In the genomic region with DNA sequence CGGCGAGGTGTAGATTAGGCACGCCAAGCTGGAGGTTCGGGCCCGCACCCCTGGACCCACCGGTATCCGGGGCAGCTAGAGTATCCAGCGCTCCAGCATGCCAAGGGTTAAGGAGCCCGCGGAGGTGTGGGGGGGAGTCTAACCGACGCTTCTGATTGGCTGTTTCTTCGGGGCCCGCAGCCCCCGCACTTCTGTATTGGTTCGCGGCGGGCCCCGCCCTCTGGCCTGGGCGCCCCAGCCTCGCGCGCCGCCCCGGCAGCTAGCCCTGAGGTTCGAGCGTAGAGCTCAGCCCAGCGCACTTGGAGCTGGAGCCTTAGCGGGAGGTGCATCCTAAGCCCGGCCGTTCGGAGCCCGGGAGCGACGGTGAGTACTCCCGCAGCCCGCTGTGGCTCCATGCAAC, we compare ENCODE assay signal across 8 mouse cellular contexts. TPM values are rescaled to one million over a fixed set of nuclear protein-coding genes. Genes with fewer than 3 reads are reported as not detected.
A peak's percentile ranks its signal among the peaks of the same experiment; 100 is the strongest.
DNase-seq lines count a peak whose midpoint lies in the region; ATAC-seq and TF ChIP-seq lines count a peak whose summit lies in the region.

A gene (plus strand): TSS at position 219 of the 400 bp plus-strand sequence.

- H3K4me3 ChIP-seq in hindbrain, embryonic 11.5 days (ENCODE audit: low read depth, low read length), result peak within 1 kb of the TSS; percentile 84
- H3K4me3 ChIP-seq in lung, embryonic 16.5 days (ENCODE audit: low read length), result peak within 1 kb of the TSS; percentile 69

- peak within 1 kb of the TSS; percentile 85 for H3K9ac ChIP-seq in hindbrain, embryonic 11.5 days (ENCODE audit: low read depth, low read length)
- peak within 1 kb of the TSS; percentile 87 for H3K9ac ChIP-seq in lung, embryonic 16.5 days (ENCODE audit: low read length)

- H3K27ac ChIP-seq in hindbrain, embryonic 11.5 days (ENCODE audit: low read depth, low read length), result no peak within 1 kb of the TSS
- H3K27ac ChIP-seq in lung, embryonic 16.5 days (ENCODE audit: low read length), result peak within 1 kb of the TSS; percentile 75

- in situ Hi-C loops in Patski (cut with MboI; ENCODE audit: low pct_unique_long_range_greater_than_20kb), result no loop called here

- POLR2A ChIA-PET in Patski (lab: Charles Lee), result interaction anchor here (0.7 to 2.5 kb wide), 3 partner anchors 15 to 83 kb away, joined by 3 to 5 read pairs (median 3); no protein-coding TSS in a partner anchor

- under 1% methylated on average over 37 of the region's 37 CpGs for WGBS in hindbrain, embryonic 11.5 days
- WGBS in lung, embryonic 16.5 days, result under 1% methylated on average over 37 of the region's 37 CpGs

- H3K9me3 ChIP-seq in hindbrain, embryonic 11.5 days (ENCODE audit: control insufficient read depth, low read length), result no peaks in the 10 kb centered on the region
- no peaks in the 10 kb centered on the region for H3K9me3 ChIP-seq in lung, embryonic 16.5 days (ENCODE audit: control insufficient read depth, low read length)

- peak; percentile 78 for ATAC-seq in Patski
- peak; percentile 90 for ATAC-seq in hindbrain, embryonic 11.5 days (ENCODE audit: low FRiP score)
- ATAC-seq in lung, embryonic 16.5 days (ENCODE audit: low read depth), result peak; percentile 94

- H3K36me3 ChIP-seq in hindbrain, embryonic 11.5 days (ENCODE audit: control insufficient read depth, insufficient read depth, low read length), result no peaks in the 10 kb centered on the region
- H3K36me3 ChIP-seq in lung, embryonic 16.5 days (ENCODE audit: control insufficient read depth, insufficient read depth, low read length), result no peaks in the 10 kb centered on the region

- no peak for DNase-seq in Patski (ENCODE audit: low read depth, low spot score)
- peak; percentile 94 to 95 for DNase-seq in cerebellum, postnatal 10 days
- DNase-seq in frontal cortex, postnatal 10 days (ENCODE audit: low spot score in 2 of 2), result peak; percentile 87 to 90
- DNase-seq in hindbrain, embryonic 11.5 days (ENCODE audit: low spot score), result peak; percentile 95
- peak; percentile 93 for DNase-seq in layer of hippocampus, adult 9-11 months
- DNase-seq in ovary, postnatal 10 days (ENCODE audit: low spot score), result peak; percentile 81
- peak; percentile 96 for DNase-seq in thymus, postnatal 0 days (ENCODE audit: low spot score)

- peak within 1 kb of the TSS; percentile 88 for H3K4me2 ChIP-seq in hindbrain, embryonic 11.5 days (replicated peaks; ENCODE audit: low read depth, low read length)
- H3K4me2 ChIP-seq in lung, embryonic 16.5 days (ENCODE audit: low read depth, low read length), result peak within 1 kb of the TSS; percentile 88

- no peaks in the 10 kb centered on the region for H3K27me3 ChIP-seq in Patski
- H3K27me3 ChIP-seq in hindbrain, embryonic 11.5 days (ENCODE audit: control insufficient read depth, insufficient read depth, low read length), result no peaks in the 10 kb centered on the region
- no peaks in the 10 kb centered on the region; the same call in 1 of the 2 replicates for H3K27me3 ChIP-seq in lung, embryonic 16.5 days (ENCODE audit: control insufficient read depth, insufficient read depth, low read depth, low read length)

- no peak for TF ChIP-seq CTCF in Patski (IDR thresholded peaks at IDR 0.05)

- CTCF ChIA-PET in Patski (lab: Charles Lee), result interaction anchor here (1.4 to 2.2 kb wide), 3 partner anchors 30 to 92 kb away, joined by 3 to 19 read pairs (median 4); no protein-coding TSS in a partner anchor

- peaks cover 13% of the 10 kb centered on the region for H3K4me1 ChIP-seq in hindbrain, embryonic 11.5 days (replicated peaks; ENCODE audit: control insufficient read depth, insufficient read depth, low read length)
- H3K4me1 ChIP-seq in lung, embryonic 16.5 days (replicated peaks; ENCODE audit: control insufficient read depth, insufficient read depth, low read length), result peaks cover 24% of the 10 kb centered on the region

RNA-seq across cellular contexts. Expression of the gene that starts here (rescaled TPM):
- polyA plus RNA-seq in Patski (2021), result 147 TPM
- polyA plus RNA-seq in hindbrain, embryonic 11.5 days (2014; fragmentation: Nextera tagmentation; extraction: Ambion mirVana), result 25.1 and 29.2 TPM in 2 replicates
- 48.1 and 53.8 TPM in 2 replicates for polyA plus RNA-seq in lung, embryonic 16.5 days (2015; fragmentation: Nextera tagmentation; extraction: Ambion mirVana)
- polyA plus RNA-seq in thymus, postnatal 0 days (2015; fragmentation: Nextera tagmentation; extraction: Ambion mirVana), result 14.6 and 18.3 TPM in 2 replicates
